Mouse (Mus musculus) erythroblast, embryonic 14.5 days (primary cell): ENCODE data around the gene Aprt.

ENCODE experiments used
- GATA1 ChIP-seq: IDR thresholded peaks from 2 replicates; pipeline ENCODE4 v1.6.1; 2012; ENCODE audit warnings: low read length, inconsistent platforms, mixed read lengths
- TAL1 ChIP-seq: IDR thresholded peaks from 3 replicates; pipeline ENCODE4 v1.6.1; 2012; ENCODE audit warnings: low read length, inconsistent platforms, mixed read lengths

- TF ChIP-seq TAL1 (no peak), GATA1 (no peak)
Observed at GRCm38 (mm10) chr8:122546811-122547453, 29.8 kb downstream of the Aprt start.
